Mouse (Mus musculus): Measurements from ENCODE around the gene Angptl6. TPM values are rescaled to one million over a fixed set of nuclear protein-coding genes. Genes with fewer than 3 reads are reported as not detected.
A peak's percentile ranks its signal among the peaks of the same experiment; 100 is the strongest.

Angptl6 gene
- polyA plus RNA-seq (2014; fragmentation: Nextera tagmentation; extraction: Ambion mirVana): 1.9 and 2.7 TPM in 2 replicates

DNA sequence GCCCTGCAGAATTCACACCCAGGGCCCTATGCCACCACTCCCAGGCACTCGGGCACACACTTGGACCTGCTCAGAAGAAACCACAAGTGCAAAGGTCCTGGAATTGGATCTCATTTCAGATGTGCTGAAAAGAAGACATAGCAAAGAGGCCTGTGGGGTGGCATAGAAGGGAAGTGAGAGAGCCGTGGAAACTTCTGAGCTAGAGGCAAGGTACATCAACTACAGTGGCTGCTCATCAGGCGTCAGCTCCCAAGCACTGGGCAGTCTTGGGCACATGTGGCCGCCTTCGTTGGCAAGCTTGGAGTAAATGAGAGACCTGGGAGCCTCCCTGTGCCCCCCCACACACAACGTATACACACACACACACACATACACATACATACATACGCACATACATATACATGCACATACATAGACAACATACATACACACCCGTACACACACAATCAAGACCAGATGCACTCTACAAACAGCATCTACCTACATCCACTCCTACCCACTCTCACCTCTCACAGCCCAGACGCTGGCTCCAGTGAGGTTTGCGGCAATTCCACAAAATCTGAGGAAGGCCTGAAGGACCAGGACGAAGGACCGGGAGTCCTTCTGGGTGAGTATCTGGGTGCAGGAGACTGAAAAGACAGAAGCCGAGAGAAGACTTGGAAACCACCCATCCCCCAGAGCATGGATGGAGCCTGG is at the start of gene Angptl6:
Angptl6 (minus strand) TSS at position 631 of the 696 bp plus-strand sequence.
- H3K9me3 ChIP-seq (ENCODE audit: control insufficient read depth, low read length): no peaks in the 10 kb centered on the region
- peak within 1 kb of the TSS; percentile 84 for H3K9ac ChIP-seq (ENCODE audit: low read length)
- H3K36me3 ChIP-seq (ENCODE audit: control insufficient read depth, insufficient read depth, low read length): no peaks in the 10 kb centered on the region
- no peaks in the 10 kb centered on the region for H3K27me3 ChIP-seq (ENCODE audit: control insufficient read depth, insufficient read depth, low read length)
- H3K4me3 ChIP-seq (ENCODE audit: control insufficient read depth in 1 of 2, insufficient read depth in 1 of 2, low read depth in 1 of 2, low read length in 2 of 2): peak within 1 kb of the TSS; percentile 46 to 54
- ATAC-seq (ENCODE audit: insufficient number of reproducible peaks, insufficient read depth, low FRiP score, low read depth): no peak
- peak within 1 kb of the TSS; percentile 93 to 94 for H3K27ac ChIP-seq (replicated peaks in 1 of 2; ENCODE audit: control insufficient read depth in 1 of 2, insufficient read depth in 1 of 2, low read depth in 2 of 2, low read length in 2 of 2)
- peaks cover 4 to 5% of the 10 kb centered on the region in 2 experiments; a peak in 2 of 4 replicates for H3K4me1 ChIP-seq (ENCODE audit: control insufficient read depth in 2 of 2, insufficient read depth in 2 of 2, low read length in 2 of 2)
- 84% methylated on average over 13 of the region's 13 CpGs for WGBS
- peak within 1 kb of the TSS; percentile 84 for H3K4me2 ChIP-seq (ENCODE audit: low read length)

DNA sequence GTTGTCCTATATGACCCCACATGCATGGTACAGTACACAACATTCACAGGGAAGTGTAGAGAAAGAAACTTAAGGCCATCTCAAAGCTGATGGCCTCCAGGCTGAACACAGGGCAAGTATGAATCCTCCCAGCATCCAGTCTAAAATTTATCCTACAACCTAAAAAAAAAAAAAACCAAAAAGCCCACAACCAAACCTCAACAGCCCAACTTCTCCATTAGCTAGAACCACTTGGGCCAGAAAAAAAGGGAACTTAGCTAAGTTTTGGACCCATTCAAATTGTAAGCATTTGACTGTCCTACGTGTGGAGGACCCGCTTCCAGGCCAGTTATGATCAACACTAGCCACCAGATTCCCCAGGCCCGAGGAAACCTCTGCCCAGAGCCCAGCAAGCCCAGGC is 43.7 kb upstream of the Angptl6 start:
- Histone ChIP-seq H3K27me3 (ENCODE audit: control insufficient read depth, insufficient read depth, low read length) (no peaks in the 10 kb centered on the region), H3K4me3 (ENCODE audit: control insufficient read depth in 1 of 2, insufficient read depth in 1 of 2, low read depth in 1 of 2, low read length in 2 of 2) (no peak overlapping the region), H3K9me3 (ENCODE audit: control insufficient read depth, low read length) (no peaks in the 10 kb centered on the region), H3K9ac (ENCODE audit: low read length) (no peak overlapping the region), H3K36me3 (ENCODE audit: control insufficient read depth, insufficient read depth, low read length) (peaks cover 100% of the 10 kb centered on the region), H3K4me1 (ENCODE audit: control insufficient read depth in 2 of 2, insufficient read depth in 2 of 2, low read length in 2 of 2) (no peaks in the 10 kb centered on the region), H3K4me2 (ENCODE audit: low read length) (no peak overlapping the region), H3K27ac (replicated peaks in 1 of 2; ENCODE audit: control insufficient read depth in 1 of 2, insufficient read depth in 1 of 2, low read depth in 2 of 2, low read length in 2 of 2) (no peak overlapping the region)
- WGBS: 95% methylated on average over 3 of the region's 3 CpGs
- no peak for ATAC-seq (ENCODE audit: insufficient number of reproducible peaks, insufficient read depth, low FRiP score, low read depth)

DNA sequence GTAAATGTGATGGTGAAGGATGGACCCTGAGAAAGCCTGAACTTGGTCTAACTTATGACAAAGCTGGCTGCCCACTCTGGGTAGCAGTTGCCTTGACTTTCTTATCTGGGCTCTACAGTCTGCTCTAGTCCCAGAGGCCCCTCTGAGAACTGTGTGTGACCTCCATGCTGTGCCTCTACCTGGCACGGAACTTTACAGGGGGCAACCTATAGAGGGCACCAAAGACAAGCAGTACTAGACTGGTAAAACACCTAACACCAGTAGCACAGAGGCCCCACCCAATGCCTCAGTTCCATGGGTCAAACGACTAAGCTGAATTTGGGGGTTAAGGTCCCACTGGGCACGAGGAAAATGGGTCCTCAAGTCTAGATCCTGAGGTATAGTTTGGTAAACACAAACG is 36.6 kb upstream of the Angptl6 start:
- H3K36me3 ChIP-seq (ENCODE audit: control insufficient read depth, insufficient read depth, low read length): peaks cover 100% of the 10 kb centered on the region
- 81% methylated on average over 4 of the region's 4 CpGs for WGBS
- ATAC-seq (ENCODE audit: insufficient number of reproducible peaks, insufficient read depth, low FRiP score, low read depth): no peak
- no peaks in the 10 kb centered on the region for H3K27me3 ChIP-seq (ENCODE audit: control insufficient read depth, insufficient read depth, low read length)
- H3K4me3 ChIP-seq (ENCODE audit: control insufficient read depth in 1 of 2, insufficient read depth in 1 of 2, low read depth in 1 of 2, low read length in 2 of 2): no peak overlapping the region
- no peaks in the 10 kb centered on the region for H3K9me3 ChIP-seq (ENCODE audit: control insufficient read depth, low read length)
- H3K9ac ChIP-seq (ENCODE audit: low read length): no peak overlapping the region
- H3K4me2 ChIP-seq (ENCODE audit: low read length): no peak overlapping the region
- no peaks in the 10 kb centered on the region for H3K4me1 ChIP-seq (ENCODE audit: control insufficient read depth in 2 of 2, insufficient read depth in 2 of 2, low read length in 2 of 2)
- H3K27ac ChIP-seq (replicated peaks in 1 of 2; ENCODE audit: control insufficient read depth in 1 of 2, insufficient read depth in 1 of 2, low read depth in 2 of 2, low read length in 2 of 2): no peak overlapping the region

DNA sequence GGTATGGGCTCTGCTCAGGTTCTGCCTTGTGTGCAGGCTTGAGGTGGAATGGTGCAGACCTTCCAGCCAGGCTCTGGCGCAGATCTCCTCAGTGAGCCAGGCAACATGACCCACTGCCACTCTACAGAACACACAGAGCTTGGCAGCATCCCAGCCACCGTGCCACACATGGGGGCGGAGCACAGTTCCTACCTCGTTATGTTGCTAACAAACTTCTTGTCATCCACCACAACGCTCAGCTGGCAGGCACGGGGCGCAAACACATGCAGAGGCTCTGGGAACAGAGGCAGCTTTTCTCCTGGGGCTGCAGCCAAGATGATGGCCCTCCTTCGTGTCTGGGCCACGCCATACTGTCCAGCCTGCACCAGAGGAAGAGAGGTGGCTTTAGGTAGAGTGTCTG is 30.4 kb upstream of the Angptl6 start:
- Histone ChIP-seq H3K9me3 (ENCODE audit: control insufficient read depth, low read length) (no peaks in the 10 kb centered on the region), H3K36me3 (ENCODE audit: control insufficient read depth, insufficient read depth, low read length) (peaks cover 100% of the 10 kb centered on the region), H3K4me1 (ENCODE audit: control insufficient read depth in 2 of 2, insufficient read depth in 2 of 2, low read length in 2 of 2) (no peaks in the 10 kb centered on the region), H3K4me2 (ENCODE audit: low read length) (no peak overlapping the region), H3K4me3 (ENCODE audit: control insufficient read depth in 1 of 2, insufficient read depth in 1 of 2, low read depth in 1 of 2, low read length in 2 of 2) (no peak overlapping the region), H3K9ac (ENCODE audit: low read length) (no peak overlapping the region), H3K27ac (replicated peaks in 1 of 2; ENCODE audit: control insufficient read depth in 1 of 2, insufficient read depth in 1 of 2, low read depth in 2 of 2, low read length in 2 of 2) (no peak overlapping the region), H3K27me3 (ENCODE audit: control insufficient read depth, insufficient read depth, low read length) (no peaks in the 10 kb centered on the region)
- no peak for ATAC-seq (ENCODE audit: insufficient number of reproducible peaks, insufficient read depth, low FRiP score, low read depth)
- WGBS: 89% methylated on average over 9 of the region's 9 CpGs

DNA sequence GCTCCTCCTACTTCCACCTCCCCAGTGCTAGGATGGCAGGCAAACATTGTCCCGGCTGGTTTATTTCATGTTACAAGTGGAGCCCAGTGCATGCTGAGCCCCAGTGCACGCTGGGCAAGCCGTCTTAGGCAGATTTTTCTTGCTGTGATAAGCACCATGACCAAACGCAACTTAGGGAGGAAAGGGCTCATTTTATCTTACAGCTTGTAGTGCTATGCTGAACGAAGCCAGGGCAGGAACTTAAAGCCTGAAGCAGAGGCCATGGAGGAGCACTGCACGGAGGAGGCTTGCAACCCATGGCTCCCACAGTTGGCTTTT is 22.6 kb upstream of the Angptl6 start:
- no peak for ATAC-seq (ENCODE audit: insufficient number of reproducible peaks, insufficient read depth, low FRiP score, low read depth)
- Histone ChIP-seq H3K4me1 (ENCODE audit: control insufficient read depth in 2 of 2, insufficient read depth in 2 of 2, low read length in 2 of 2) (peaks cover 11 to 14% of the 10 kb centered on the region in 2 experiments), H3K9ac (ENCODE audit: low read length) (no peak overlapping the region), H3K9me3 (ENCODE audit: control insufficient read depth, low read length) (no peaks in the 10 kb centered on the region), H3K4me2 (ENCODE audit: low read length) (peak overlapping the region; percentile 31), H3K4me3 (ENCODE audit: control insufficient read depth in 1 of 2, insufficient read depth in 1 of 2, low read depth in 1 of 2, low read length in 2 of 2) (no peak overlapping the region), H3K36me3 (ENCODE audit: control insufficient read depth, insufficient read depth, low read length) (peaks cover 29% of the 10 kb centered on the region), H3K27ac (replicated peaks in 1 of 2; ENCODE audit: control insufficient read depth in 1 of 2, insufficient read depth in 1 of 2, low read depth in 2 of 2, low read length in 2 of 2) (peak overlapping the region; percentile 31 to 51), H3K27me3 (ENCODE audit: control insufficient read depth, insufficient read depth, low read length) (no peaks in the 10 kb centered on the region)
- WGBS: 4% methylated on average over 6 of the region's 6 CpGs

DNA sequence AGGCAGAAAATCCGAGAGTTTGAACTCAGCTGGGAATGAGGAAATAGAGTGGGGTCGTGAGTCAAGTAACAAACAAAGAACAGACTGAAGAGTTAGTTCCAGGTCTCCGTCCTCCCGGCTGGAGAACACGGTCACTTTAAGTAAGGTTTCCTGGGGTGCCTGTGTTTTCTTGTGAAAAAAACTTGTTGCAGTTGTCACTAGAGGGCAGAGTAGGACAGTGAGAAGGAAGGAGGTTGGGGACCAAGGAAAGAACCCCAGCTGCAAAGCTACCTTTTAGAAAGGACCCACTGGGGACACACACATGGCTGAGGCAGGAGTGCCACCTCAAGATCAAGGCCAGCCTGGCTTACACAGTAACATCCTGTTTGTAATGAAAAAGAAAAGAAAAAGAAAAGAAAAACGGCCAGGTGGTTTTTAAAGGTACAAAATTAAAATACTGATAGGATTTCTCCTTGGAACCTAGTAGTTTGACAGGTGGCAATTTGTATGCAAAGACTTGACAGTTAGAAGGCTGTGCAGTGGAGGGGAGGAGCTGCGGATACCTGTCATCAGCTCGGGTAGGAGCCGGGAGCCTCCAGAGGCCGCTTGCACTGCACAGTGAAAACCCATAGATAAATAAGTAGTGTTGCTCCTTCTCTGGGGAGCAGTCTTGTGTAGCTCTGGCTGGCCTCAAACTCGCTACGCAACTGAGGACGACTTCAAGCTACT is 22.1 kb upstream of the Angptl6 start:
- H3K27ac ChIP-seq (replicated peaks in 1 of 2; ENCODE audit: control insufficient read depth in 1 of 2, insufficient read depth in 1 of 2, low read depth in 2 of 2, low read length in 2 of 2): peak overlapping the region; percentile 31 to 51
- peaks cover 11 to 18% of the 10 kb centered on the region in 2 experiments for H3K4me1 ChIP-seq (ENCODE audit: control insufficient read depth in 2 of 2, insufficient read depth in 2 of 2, low read length in 2 of 2)
- ATAC-seq (ENCODE audit: insufficient number of reproducible peaks, insufficient read depth, low FRiP score, low read depth): no peak; the same call in 1 of the 2 replicates
- H3K4me3 ChIP-seq (ENCODE audit: control insufficient read depth in 1 of 2, insufficient read depth in 1 of 2, low read depth in 1 of 2, low read length in 2 of 2): no peak overlapping the region
- 0 out of 2 replicates have a peak overlapping the region, but pooled peaks have one; percentile 38 for H3K9ac ChIP-seq (ENCODE audit: low read length)
- H3K9me3 ChIP-seq (ENCODE audit: control insufficient read depth, low read length): no peaks in the 10 kb centered on the region
- H3K4me2 ChIP-seq (ENCODE audit: low read length): peak overlapping the region; percentile 31
- WGBS: 8% methylated on average over 13 of the region's 13 CpGs
- H3K27me3 ChIP-seq (ENCODE audit: control insufficient read depth, insufficient read depth, low read length): no peaks in the 10 kb centered on the region
- peaks cover 29% of the 10 kb centered on the region for H3K36me3 ChIP-seq (ENCODE audit: control insufficient read depth, insufficient read depth, low read length)

DNA sequence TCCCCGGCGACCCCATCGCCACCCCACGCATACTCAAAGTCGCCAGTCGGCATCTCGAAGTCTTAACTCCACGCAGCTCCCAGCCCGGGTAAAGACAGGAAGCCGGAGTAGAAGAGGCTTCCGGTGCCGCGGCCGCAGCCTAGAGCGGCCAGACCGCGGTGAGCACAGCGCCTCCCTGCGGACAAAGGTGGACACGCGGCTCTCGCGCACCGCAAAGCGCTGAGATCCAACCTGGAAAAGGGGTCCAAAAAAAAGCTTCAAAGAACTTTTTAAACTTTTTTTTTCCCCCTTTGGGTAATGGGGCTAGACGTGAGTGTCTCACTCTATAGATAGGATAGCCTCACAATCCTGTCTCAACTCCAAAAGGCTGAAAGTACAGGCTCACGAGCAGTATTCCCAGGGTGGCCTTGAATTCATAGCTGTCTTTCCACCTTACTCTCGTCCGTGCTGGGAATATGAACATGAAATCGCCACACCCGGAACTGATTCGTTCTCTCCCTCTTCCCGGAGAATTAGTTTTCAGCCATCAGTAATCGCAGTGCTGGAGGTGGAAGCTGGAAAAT is 19.1 kb upstream of the Angptl6 start, which contains the start of gene Eif3g:
Eif3g (minus strand) TSS at position 113 of the 563 bp plus-strand sequence.
- peak within 1 kb of the TSS in 1 of 2 experiments; percentile 44; a peak in 2 of 4 replicates for H3K27ac ChIP-seq (replicated peaks in 1 of 2; ENCODE audit: control insufficient read depth in 1 of 2, insufficient read depth in 1 of 2, low read depth in 2 of 2, low read length in 2 of 2)
- peak within 1 kb of the TSS; percentile 79 to 98 for H3K4me3 ChIP-seq (ENCODE audit: control insufficient read depth in 1 of 2, insufficient read depth in 1 of 2, low read depth in 1 of 2, low read length in 2 of 2)
- peak; percentile 72 for ATAC-seq (ENCODE audit: insufficient number of reproducible peaks, insufficient read depth, low FRiP score, low read depth)
- H3K9me3 ChIP-seq (ENCODE audit: control insufficient read depth, low read length): no peaks in the 10 kb centered on the region
- WGBS: 3% methylated on average over 34 of the region's 34 CpGs
- H3K27me3 ChIP-seq (ENCODE audit: control insufficient read depth, insufficient read depth, low read length): no peaks in the 10 kb centered on the region
- H3K4me1 ChIP-seq (ENCODE audit: control insufficient read depth in 2 of 2, insufficient read depth in 2 of 2, low read length in 2 of 2): peaks cover 11 to 18% of the 10 kb centered on the region in 2 experiments
- peak within 1 kb of the TSS; percentile 98 for H3K9ac ChIP-seq (ENCODE audit: low read length)
- peaks cover 37% of the 10 kb centered on the region for H3K36me3 ChIP-seq (ENCODE audit: control insufficient read depth, insufficient read depth, low read length)
- H3K4me2 ChIP-seq (ENCODE audit: low read length): peak within 1 kb of the TSS; percentile 93
